Mouse (Mus musculus) lung, adult 2 months (tissue): Measurements from ENCODE around the gene Opcml.

Source experiments
- CTCF ChIP-seq: fragments of 200-500 bp; IDR thresholded peaks from 2 replicates; pipeline ENCODE4 v1.5.1; 2011; ENCODE audit warnings: mild to moderate bottlenecking, low read length, control low read depth; ENCODE audit not compliant: insufficient read depth
- POLR2A ChIP-seq: fragments of 200-500 bp; IDR thresholded peaks from 2 replicates; pipeline ENCODE4 v1.6.1; 2011; ENCODE audit warnings: low read depth, mild to moderate bottlenecking, control low read depth, low read length, borderline replicate concordance; ENCODE audit errors: extremely low read depth

- TF ChIP-seq CTCF, result no peak
- TF ChIP-seq POLR2A, result no peak
Observed at GRCm38 (mm10) chr9:28264761-28265160, 474.2 kb downstream of the Opcml start.
